Mouse (Mus musculus) heart, adult 2 months (tissue): ENCODE data around the gene Nt5dc3. TPM values are rescaled to one million over a fixed set of nuclear protein-coding genes. Genes with fewer than 3 reads are reported as not detected.
A peak's percentile ranks its signal among the peaks of the same experiment; 100 is the strongest.

Source experiments
- DNase-seq, 2 experiments: peaks; one replicate each; pipeline ENCODE4 v3.0.0; 2021
- H3K27ac ChIP-seq: fragments of 200-600 bp; 2 replicates; pipeline ENCODE4 v1.8.1; 2022
- H3K27me3 ChIP-seq: fragments of 200-500 bp; 2 replicates; pipeline ENCODE4 v1.6.1; 2012; ENCODE audit warnings: mild to moderate bottlenecking, low read length, inconsistent platforms, mixed read lengths; ENCODE audit not compliant: control insufficient read depth, insufficient read depth
- H3K36me3 ChIP-seq: fragments of 200-500 bp; 2 replicates; pipeline ENCODE4 v1.6.1; 2012; ENCODE audit warnings: low read length, inconsistent platforms; ENCODE audit not compliant: control insufficient read depth, insufficient read depth
- H3K4me1 ChIP-seq: fragments of 200-500 bp; 2 replicates; pipeline ENCODE4 v1.6.1; 2011; ENCODE audit warnings: low read length; ENCODE audit not compliant: control insufficient read depth, insufficient read depth
- H3K4me3 ChIP-seq: fragments of 200-600 bp; 2 replicates; pipeline ENCODE4 v1.8.1; 2022
- H3K79me2 ChIP-seq: fragments of 200-500 bp; replicated peaks from 2 replicates; pipeline ENCODE4 v1.6.1; 2012; ENCODE audit warnings: mild to moderate bottlenecking, inconsistent platforms, low read length, moderate library complexity, mixed read lengths; ENCODE audit not compliant: control insufficient read depth, insufficient read depth
- H3K9ac ChIP-seq: fragments of 200-500 bp; 2 replicates; pipeline ENCODE4 v1.6.1; 2012; ENCODE audit warnings: low read depth, mild to moderate bottlenecking, control low read depth, inconsistent platforms, low read length, mixed read lengths
- CTCF ChIP-seq: fragments of 200-600 bp; IDR thresholded peaks from 2 replicates; pipeline ENCODE4 v1.8.1; 2022; ENCODE audit warnings: antibody characterized with exemption, mild to moderate bottlenecking, moderate library complexity
- EP300 ChIP-seq: fragments of 200-500 bp; IDR thresholded peaks from 2 replicates; pipeline ENCODE4 v1.6.1; 2011; ENCODE audit warnings: low read depth, low read length, control low read depth; ENCODE audit not compliant: insufficient read depth
- POLR2A ChIP-seq: fragments of 200-500 bp; IDR thresholded peaks from 2 replicates; pipeline ENCODE4 v1.6.1; 2011; ENCODE audit warnings: mild to moderate bottlenecking, low read depth, low read length, control low read depth; ENCODE audit not compliant: insufficient read depth
- WGBS: fragments of 180-500 bp; shearing (Covaris S2); methylation state at CpG from one replicate; pipeline ENCODE4 v1.1.7; 2018; 5-methylcytosine and 5-hydroxymethylcytosine counted together
- intact Hi-C: fragments of 180-260 bp; cut with DNase I; formaldehyde crosslinking; loops from one replicate; pipeline ENCODE4 v1.15.1; 2025
- polyA plus RNA-seq: library from polyadenylated mRNA; depleted of rRNA; stranded (reverse); fragments of >200 nt; gene quantifications from 2 replicates; pipeline ENCODE4 v1.2.3, GENCODE M21; 2012
- total RNA-seq, 2 experiments: library from RNA; stranded (reverse); gene quantifications; 2 replicates each; pipeline ENCODE4 v1.2.3; 2021

Gene Nt5dc3
- total and polyA plus RNA-seq, 3 experiments, result 25.3 to 36.6 (median 33.9) TPM

- intact Hi-C loops, result loop anchor here (10.0 kb wide), 1 partner anchor 201 kb away; no protein-coding TSS in a partner anchor
- Histone ChIP-seq H3K27me3 (no peaks in the 10 kb centered on the region), H3K4me1 (peaks cover 1% of the 10 kb centered on the region), H3K27ac (no peak overlapping the region), H3K4me3 (no peak overlapping the region), H3K79me2 (no peaks in the 10 kb centered on the region), H3K9ac (no peak overlapping the region), H3K36me3 (no peaks in the 10 kb centered on the region)
- TF ChIP-seq EP300, result no peak
- TF ChIP-seq POLR2A, result no peak
- TF ChIP-seq CTCF, result no peak
- 74% methylated on average over 4 of the region's 4 CpGs for WGBS
- DNase-seq, result no peak
Observed at GRCm38 (mm10) chr10:86773360-86773759, 5.4 kb upstream of the Nt5dc3 start.

GRCm38 (mm10) chr10:86776281-86776680, 2.5 kb upstream of the Nt5dc3 start:
- intact Hi-C loops, result loop anchor here (10.0 kb wide), 1 partner anchor 199 kb away; no protein-coding TSS in a partner anchor
- DNase-seq, result no peak
- no peak overlapping the region for H3K9ac ChIP-seq
- H3K79me2 ChIP-seq, result no peaks in the 10 kb centered on the region
- H3K27me3 ChIP-seq, result no peaks in the 10 kb centered on the region
- TF ChIP-seq POLR2A, result no peak
- TF ChIP-seq CTCF, result no peak
- no peak for TF ChIP-seq EP300
- H3K27ac ChIP-seq, result peak overlapping the region; percentile 15
- 48% methylated on average over 9 of the region's 9 CpGs for WGBS
- no peak overlapping the region for H3K4me3 ChIP-seq
- no peaks in the 10 kb centered on the region for H3K36me3 ChIP-seq
- H3K4me1 ChIP-seq, result peaks cover 6% of the 10 kb centered on the region

- peaks cover 6% of the 10 kb centered on the region for H3K4me1 ChIP-seq
- peak overlapping the region; percentile 49 for H3K4me3 ChIP-seq
- no peak for TF ChIP-seq CTCF
- TF ChIP-seq EP300, result no peak
- TF ChIP-seq POLR2A, result no peak
- peak overlapping the region; percentile 62 for H3K9ac ChIP-seq
- intact Hi-C loops, result loop anchor here (1.0 to 10.0 kb wide), 3 partner anchors 37 to 197 kb away; no protein-coding TSS in a partner anchor
- WGBS, result 35% methylated on average over 19 of the region's 19 CpGs
- DNase-seq, result no peak
- H3K79me2 ChIP-seq, result no peaks in the 10 kb centered on the region
- H3K27me3 ChIP-seq, result no peaks in the 10 kb centered on the region
- H3K36me3 ChIP-seq, result no peaks in the 10 kb centered on the region
- peak overlapping the region; percentile 99 for H3K27ac ChIP-seq
Observed at GRCm38 (mm10) chr10:86777614-86778319, 1.0 kb upstream of the Nt5dc3 start.

- peak; percentile 40 for TF ChIP-seq CTCF
- TF ChIP-seq EP300, result no peak
- peak overlapping the region; percentile 70 for H3K4me3 ChIP-seq
- peak; percentile 57 to 60 for DNase-seq
- H3K4me1 ChIP-seq, result peaks cover 6% of the 10 kb centered on the region
- H3K79me2 ChIP-seq, result peaks cover 1% of the 10 kb centered on the region; the same call in 1 of the 2 replicates
- H3K27me3 ChIP-seq, result no peaks in the 10 kb centered on the region
- H3K27ac ChIP-seq, result peak overlapping the region; percentile 99
- under 1% methylated on average over 56 of the region's 58 CpGs for WGBS
- H3K36me3 ChIP-seq, result no peaks in the 10 kb centered on the region
- peak overlapping the region; percentile 83 for H3K9ac ChIP-seq
- intact Hi-C loops, result loop anchor here (2.0 to 10.0 kb wide), 2 partner anchors 36 to 196 kb away; no protein-coding TSS in a partner anchor
Observed at GRCm38 (mm10) chr10:86779117-86779755, 431 bp downstream of the Nt5dc3 start.

- peak in 1 of 2 experiments; percentile 22 for DNase-seq
- H3K27ac ChIP-seq, result peak overlapping the region; percentile 99
- H3K4me1 ChIP-seq, result peaks cover 6% of the 10 kb centered on the region
- TF ChIP-seq CTCF (no peak), POLR2A (no peak), EP300 (no peak)
- intact Hi-C loops, result loop anchor here (2.0 to 10.0 kb wide), 2 partner anchors 35 to 195 kb away; no protein-coding TSS in a partner anchor
- WGBS, result 16% methylated on average over 12 of the region's 12 CpGs
- peak overlapping the region; percentile 83 for H3K9ac ChIP-seq
- peak overlapping the region; percentile 70 for H3K4me3 ChIP-seq
- H3K27me3 ChIP-seq, result no peaks in the 10 kb centered on the region
- H3K36me3 ChIP-seq, result no peaks in the 10 kb centered on the region
- peaks cover 1% of the 10 kb centered on the region; the same call in 1 of the 2 replicates for H3K79me2 ChIP-seq
Observed at GRCm38 (mm10) chr10:86779816-86780500, 1.2 kb downstream of the Nt5dc3 start.
